Mouse (Mus musculus) retina, embryonic 14.5 days (tissue): ENCODE results near the gene Cgnl1.

Experiments
- DNase-seq: peaks from one replicate; pipeline ENCODE4 v3.0.0-alpha.2; 2015; ENCODE audit warnings: low spot score

Cgnl1 gene

DNA sequence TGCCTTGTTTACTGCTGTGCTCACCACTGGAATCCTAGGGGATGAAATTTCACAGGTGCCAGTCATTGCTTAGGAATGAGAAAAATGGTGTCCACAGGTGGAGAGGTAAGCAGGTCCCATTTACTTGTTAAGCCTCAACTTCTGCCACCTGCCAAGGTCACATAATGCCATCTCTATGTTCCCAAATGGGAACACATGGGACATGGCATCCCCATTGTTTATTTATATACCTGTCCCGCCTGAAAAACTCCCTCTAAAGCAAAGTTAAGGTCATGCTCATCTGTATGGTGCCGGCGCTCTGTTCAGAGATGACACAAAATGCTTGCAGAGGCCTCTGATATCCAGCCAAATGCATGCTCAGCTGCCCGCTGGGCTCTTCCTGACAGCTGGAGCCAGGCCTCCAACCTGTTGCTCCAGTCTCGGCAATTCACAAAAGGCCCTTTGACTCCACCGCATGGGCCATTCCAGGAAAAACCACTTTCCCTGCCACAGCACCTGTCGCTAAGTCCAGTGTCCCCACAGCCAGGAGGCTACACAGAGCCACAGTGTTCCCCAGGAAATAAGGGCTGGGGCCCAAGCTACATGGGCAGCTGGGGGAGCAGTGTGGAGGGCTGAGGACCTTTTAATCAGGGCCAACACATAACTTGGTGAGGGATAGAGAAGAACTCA lies 192.4 kb downstream of the Cgnl1 start:
- no peak for DNase-seq
